Mouse (Mus musculus): ENCODE measurements around the gene Acrbp. TPM values are rescaled to one million over a fixed set of nuclear protein-coding genes. Genes with fewer than 3 reads are reported as not detected.
"Not testable (repeated sequence)": the region's sequence is repeated elsewhere in the genome, so short reads cannot be mapped to it uniquely, and the experiment has no call there.

Gene Acrbp
- polyA plus RNA-seq, 1 experiment from 2014 or later = 12.9 TPM

- Histone ChIP-seq H3K4me2 (ENCODE audit: low read depth, low read length) (no peak overlapping the region), H3K4me3 (ENCODE audit: low read length) (no peak overlapping the region), H3K9ac (ENCODE audit: low read length) (no peak overlapping the region; the same call in 1 of the 2 replicates), H3K9me3 (ENCODE audit: control insufficient read depth, low read length) (no peaks in the 10 kb centered on the region), H3K4me1 (replicated peaks; ENCODE audit: control insufficient read depth, insufficient read depth, low read length) (peaks cover 2% of the 10 kb centered on the region; the same call in 1 of the 2 replicates), H3K27ac (ENCODE audit: low read length) (no peak overlapping the region), H3K27me3 (ENCODE audit: control insufficient read depth, insufficient read depth, low read depth, low read length) (no peaks in the 10 kb centered on the region), H3K36me3 (ENCODE audit: control insufficient read depth, insufficient read depth, low read length) (no peaks in the 10 kb centered on the region)
- WGBS = 17% methylated on average over 6 of the region's 6 CpGs
- peak; percentile 59; the same call in 1 of the 2 replicates for ATAC-seq (ENCODE audit: low read depth)
These were observed 12.0 kb downstream of the Acrbp start for GRCm38 (mm10) chr6:125061493-125061892.

DNA sequence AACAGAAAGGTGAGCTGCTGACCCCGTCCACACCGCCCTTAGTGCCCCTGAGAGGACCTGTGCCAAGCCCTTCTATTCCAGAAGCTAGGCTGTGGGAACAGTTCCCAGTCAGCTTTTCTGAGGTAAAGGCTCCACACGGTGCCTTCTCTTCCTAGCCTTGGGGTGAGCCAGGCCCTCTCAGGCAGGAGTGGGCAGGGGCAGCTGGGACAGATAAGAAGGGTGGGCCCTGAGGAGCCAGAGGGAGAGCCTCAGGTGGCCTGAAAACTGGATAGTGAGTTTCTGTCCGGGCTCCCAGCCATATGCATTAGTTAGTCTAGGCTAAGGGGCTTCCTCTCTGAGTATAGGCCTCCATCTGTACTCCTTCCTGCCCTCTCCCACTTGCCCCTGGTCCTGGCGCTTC, 13.0 kb downstream of the Acrbp start:
- no peaks in the 10 kb centered on the region for H3K9me3 ChIP-seq (ENCODE audit: control insufficient read depth, low read length)
- 74% methylated on average over 5 of the region's 5 CpGs for WGBS

DNA sequence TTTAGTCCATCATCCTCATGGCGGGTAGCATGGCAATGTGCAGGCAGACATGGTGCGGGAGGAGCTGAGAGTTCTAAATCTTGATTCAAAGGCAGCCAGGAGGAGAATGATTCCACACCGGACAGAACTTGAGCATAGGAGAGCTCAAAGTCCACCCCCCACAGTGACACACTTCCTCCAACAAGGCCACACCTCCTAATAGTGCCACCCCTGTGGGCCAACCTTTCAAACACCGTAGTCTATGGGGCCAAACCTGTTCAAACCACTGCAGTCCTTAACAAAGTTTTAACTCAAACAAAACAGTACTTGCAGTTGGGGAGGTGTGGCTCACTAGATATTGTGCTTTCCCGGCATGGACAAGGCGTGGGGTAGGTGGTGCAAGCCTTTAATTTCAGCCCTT, 14.4 kb downstream of the Acrbp start:
- no peak overlapping the region for H3K4me2 ChIP-seq (ENCODE audit: low read depth, low read length)
- no peaks in the 10 kb centered on the region for H3K27me3 ChIP-seq (ENCODE audit: control insufficient read depth, insufficient read depth, low read depth, low read length)
- H3K4me3 ChIP-seq (ENCODE audit: low read length) = no peak overlapping the region
- H3K27ac ChIP-seq (ENCODE audit: low read length) = no peak overlapping the region
- peaks cover 2% of the 10 kb centered on the region; the same call in 1 of the 2 replicates for H3K4me1 ChIP-seq (replicated peaks; ENCODE audit: control insufficient read depth, insufficient read depth, low read length)
- 76% methylated on average over 6 of the region's 6 CpGs for WGBS
- no peaks in the 10 kb centered on the region for H3K36me3 ChIP-seq (ENCODE audit: control insufficient read depth, insufficient read depth, low read length)
- no peak overlapping the region for H3K9ac ChIP-seq (ENCODE audit: low read length)
- H3K9me3 ChIP-seq (ENCODE audit: control insufficient read depth, low read length) = no peaks in the 10 kb centered on the region
- ATAC-seq (ENCODE audit: low read depth) = no peak

More for the DNA sequence above, 13.0 kb downstream of the Acrbp start:
- Histone ChIP-seq H3K4me3 (ENCODE audit: low read length) (no peak overlapping the region), H3K27ac (ENCODE audit: low read length) (no peak overlapping the region), H3K4me1 (replicated peaks; ENCODE audit: control insufficient read depth, insufficient read depth, low read length) (peaks cover 2% of the 10 kb centered on the region; the same call in 1 of the 2 replicates), H3K27me3 (ENCODE audit: control insufficient read depth, insufficient read depth, low read depth, low read length) (no peaks in the 10 kb centered on the region), H3K9ac (ENCODE audit: low read length) (no peak overlapping the region), H3K4me2 (ENCODE audit: low read depth, low read length) (no peak overlapping the region), H3K36me3 (ENCODE audit: control insufficient read depth, insufficient read depth, low read length) (no peaks in the 10 kb centered on the region)
- no peak for ATAC-seq (ENCODE audit: low read depth)

DNA sequence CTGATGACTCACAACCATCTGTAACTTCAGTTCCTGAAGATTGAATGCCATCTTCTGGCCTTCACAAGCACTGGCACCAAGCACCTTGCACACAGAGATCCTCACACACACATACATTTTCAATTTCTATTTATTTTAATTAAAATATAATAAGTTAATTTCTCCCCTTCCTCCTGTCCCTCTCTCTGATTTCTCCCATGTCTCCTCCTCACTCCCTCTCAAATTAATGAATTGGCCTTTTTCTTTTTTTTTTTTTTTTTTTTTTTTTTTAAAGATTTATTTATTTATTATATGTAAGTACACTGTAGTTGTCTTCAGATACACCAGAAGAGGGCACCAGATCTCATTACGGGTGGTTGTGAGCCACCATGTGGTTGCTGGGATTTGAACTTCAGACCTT, 15.7 kb downstream of the Acrbp start:
- not testable (repeated sequence) for H3K27ac ChIP-seq (ENCODE audit: low read length); H3K36me3 ChIP-seq (ENCODE audit: control insufficient read depth, insufficient read depth, low read length); H3K9me3 ChIP-seq (ENCODE audit: control insufficient read depth, low read length); H3K4me3 ChIP-seq (ENCODE audit: low read length); H3K27me3 ChIP-seq (ENCODE audit: control insufficient read depth, insufficient read depth, low read depth, low read length); H3K9ac ChIP-seq (ENCODE audit: low read length); H3K4me1 ChIP-seq (replicated peaks; ENCODE audit: control insufficient read depth, insufficient read depth, low read length); H3K4me2 ChIP-seq (ENCODE audit: low read depth, low read length); ATAC-seq (ENCODE audit: low read depth)
- no CpG with 5 or more reads among the region's 1 CpGs for WGBS

GRCm38 (mm10) chr6:125067571-125067995, 18.1 kb downstream of the Acrbp start, which contains the start of gene Lpar5:
Lpar5 (plus strand) TSS chr6:125067920.
- 55% methylated on average over 8 of the region's 8 CpGs for WGBS
- H3K36me3 ChIP-seq (ENCODE audit: control insufficient read depth, insufficient read depth, low read length) = no peaks in the 10 kb centered on the region
- ATAC-seq (ENCODE audit: low read depth) = no peak
- no peak within 1 kb of the TSS for H3K9ac ChIP-seq (ENCODE audit: low read length)
- no peaks in the 10 kb centered on the region for H3K9me3 ChIP-seq (ENCODE audit: control insufficient read depth, low read length)
- no peaks in the 10 kb centered on the region for H3K27me3 ChIP-seq (ENCODE audit: control insufficient read depth, insufficient read depth, low read depth, low read length)
- no peak within 1 kb of the TSS for H3K4me2 ChIP-seq (ENCODE audit: low read depth, low read length)
- peaks cover 9% of the 10 kb centered on the region for H3K4me1 ChIP-seq (replicated peaks; ENCODE audit: control insufficient read depth, insufficient read depth, low read length)
- H3K4me3 ChIP-seq (ENCODE audit: low read length) = no peak within 1 kb of the TSS
- no peak within 1 kb of the TSS for H3K27ac ChIP-seq (ENCODE audit: low read length)

GRCm38 (mm10) chr6:125071170-125071895, 21.8 kb downstream of the Acrbp start:
- 81% methylated on average over 18 of the region's 18 CpGs for WGBS

DNA sequence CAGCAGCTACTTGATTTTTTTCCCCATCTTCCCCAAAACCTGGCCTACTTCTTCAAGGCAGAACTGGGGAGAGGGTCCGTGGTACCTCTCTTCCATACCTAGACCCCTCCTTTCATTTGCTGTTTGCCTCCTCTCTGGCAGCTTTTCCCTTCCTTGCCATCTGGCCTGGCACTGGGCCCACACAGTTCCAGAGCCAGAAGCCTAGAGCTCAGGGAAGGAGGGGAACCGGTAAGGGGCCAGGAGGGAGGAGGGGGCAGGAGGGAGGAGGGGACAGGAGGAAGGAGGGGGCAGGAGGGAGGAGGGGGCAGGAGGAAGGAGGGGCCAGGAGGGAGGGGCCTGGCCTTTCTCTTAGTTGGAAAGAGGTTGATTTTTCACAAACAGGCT, 22.4 kb downstream of the Acrbp start:
- 15% methylated on average over 2 of the region's 2 CpGs for WGBS
- no peak overlapping the region for H3K4me3 ChIP-seq (ENCODE audit: low read length)
- peak; percentile 60 for ATAC-seq (ENCODE audit: low read depth)
- H3K4me1 ChIP-seq (replicated peaks; ENCODE audit: control insufficient read depth, insufficient read depth, low read length) = peaks cover 9% of the 10 kb centered on the region
- H3K27ac ChIP-seq (ENCODE audit: low read length) = peak overlapping the region; percentile 54; the same call in 1 of the 2 replicates
- H3K27me3 ChIP-seq (ENCODE audit: control insufficient read depth, insufficient read depth, low read depth, low read length) = no peaks in the 10 kb centered on the region
- no peaks in the 10 kb centered on the region for H3K9me3 ChIP-seq (ENCODE audit: control insufficient read depth, low read length)
- no peaks in the 10 kb centered on the region for H3K36me3 ChIP-seq (ENCODE audit: control insufficient read depth, insufficient read depth, low read length)
- H3K9ac ChIP-seq (ENCODE audit: low read length) = no peak overlapping the region
- H3K4me2 ChIP-seq (ENCODE audit: low read depth, low read length) = no peak overlapping the region

More at GRCm38 (mm10) chr6:125071170-125071895, 21.8 kb downstream of the Acrbp start:
- H3K36me3 ChIP-seq (ENCODE audit: control insufficient read depth, insufficient read depth, low read length) = no peaks in the 10 kb centered on the region
- peak; percentile 31; the same call in 1 of the 2 replicates for ATAC-seq (ENCODE audit: low read depth)
- peaks cover 9% of the 10 kb centered on the region for H3K4me1 ChIP-seq (replicated peaks; ENCODE audit: control insufficient read depth, insufficient read depth, low read length)
- no peak overlapping the region for H3K4me3 ChIP-seq (ENCODE audit: low read length)
- H3K9me3 ChIP-seq (ENCODE audit: control insufficient read depth, low read length) = no peaks in the 10 kb centered on the region
- H3K9ac ChIP-seq (ENCODE audit: low read length) = no peak overlapping the region
- H3K27ac ChIP-seq (ENCODE audit: low read length) = peak overlapping the region; percentile 54; the same call in 1 of the 2 replicates
- no peaks in the 10 kb centered on the region for H3K27me3 ChIP-seq (ENCODE audit: control insufficient read depth, insufficient read depth, low read depth, low read length)
- no peak overlapping the region for H3K4me2 ChIP-seq (ENCODE audit: low read depth, low read length)

GRCm38 (mm10) chr6:125073825-125074224, 24.3 kb downstream of the Acrbp start:
- Histone ChIP-seq H3K4me1 (replicated peaks; ENCODE audit: control insufficient read depth, insufficient read depth, low read length) (peaks cover 9% of the 10 kb centered on the region), H3K27ac (ENCODE audit: low read length) (no peak overlapping the region), H3K4me2 (ENCODE audit: low read depth, low read length) (no peak overlapping the region), H3K36me3 (ENCODE audit: control insufficient read depth, insufficient read depth, low read length) (no peaks in the 10 kb centered on the region), H3K9ac (ENCODE audit: low read length) (no peak overlapping the region), H3K4me3 (ENCODE audit: low read length) (no peak overlapping the region), H3K27me3 (ENCODE audit: control insufficient read depth, insufficient read depth, low read depth, low read length) (no peaks in the 10 kb centered on the region), H3K9me3 (ENCODE audit: control insufficient read depth, low read length) (no peaks in the 10 kb centered on the region)
- no peak for ATAC-seq (ENCODE audit: low read depth)
- 59% methylated on average over 8 of the region's 8 CpGs for WGBS

DNA sequence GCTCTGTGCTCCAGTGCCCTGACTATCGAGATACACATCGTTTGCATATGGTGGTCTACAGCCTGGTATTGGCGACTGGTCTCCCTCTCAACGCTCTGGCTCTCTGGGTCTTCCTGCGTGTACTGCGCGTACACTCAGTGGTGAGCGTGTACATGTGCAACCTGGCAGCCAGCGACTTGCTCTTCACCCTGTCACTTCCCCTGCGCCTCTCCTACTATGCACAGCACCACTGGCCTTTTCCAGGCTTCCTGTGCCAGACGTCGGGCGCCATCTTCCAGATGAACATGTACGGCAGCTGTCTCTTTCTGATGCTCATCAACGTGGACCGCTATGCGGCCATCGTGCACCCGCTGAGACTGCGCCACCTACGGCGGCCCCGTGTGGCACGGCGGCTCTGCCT, 31.9 kb downstream of the Acrbp start:
- Histone ChIP-seq H3K27ac (ENCODE audit: low read length) (peak overlapping the region; percentile 26; the same call in 1 of the 2 replicates), H3K9me3 (ENCODE audit: control insufficient read depth, low read length) (no peaks in the 10 kb centered on the region), H3K36me3 (ENCODE audit: control insufficient read depth, insufficient read depth, low read length) (no peaks in the 10 kb centered on the region), H3K9ac (ENCODE audit: low read length) (peak overlapping the region; percentile 59), H3K4me3 (ENCODE audit: low read length) (peak overlapping the region; percentile 41), H3K4me2 (ENCODE audit: low read depth, low read length) (peak overlapping the region; percentile 63), H3K27me3 (ENCODE audit: control insufficient read depth, insufficient read depth, low read depth, low read length) (no peaks in the 10 kb centered on the region), H3K4me1 (replicated peaks; ENCODE audit: control insufficient read depth, insufficient read depth, low read length) (no peaks in the 10 kb centered on the region)
- 21% methylated on average over 25 of the region's 25 CpGs for WGBS
- peak; percentile 10 for ATAC-seq (ENCODE audit: low read depth)

Data from lung, embryonic 16.5 days (tissue).